Mouse (Mus musculus) WW6 (cell line): ENCODE data around the gene Gcfc2.

Experiments used
- DNase-seq: peaks from one replicate; pipeline ENCODE4 v3.0.0-alpha.2; 2013; ENCODE audit warnings: low read depth, low spot score

Gene Gcfc2

GRCm38 (mm10) chr6:81975971-81976621, 52.6 kb downstream of the Gcfc2 start:
- no peak for DNase-seq

DNA sequence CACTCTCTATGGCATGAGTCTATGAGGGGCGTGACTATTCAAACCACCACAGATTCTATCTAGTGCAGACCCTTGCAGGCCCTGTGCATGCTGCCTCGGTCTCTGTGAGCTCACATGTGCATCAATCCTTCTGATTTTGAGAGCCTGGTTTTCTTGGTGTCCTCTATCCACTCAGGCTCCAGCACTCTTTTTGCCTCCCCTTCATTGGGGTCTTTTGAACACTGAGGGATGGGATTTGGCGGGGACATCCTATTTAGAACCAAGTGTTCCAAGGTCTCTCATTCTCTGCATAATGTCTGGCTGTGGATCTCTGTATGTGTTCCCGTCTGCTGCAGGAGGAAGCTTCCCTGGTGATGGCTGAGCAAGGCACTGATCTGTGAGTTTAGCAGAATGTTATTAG, 55.8 kb downstream of the Gcfc2 start:
- no peak for DNase-seq

GRCm38 (mm10) chr6:81986171-81986570, 62.7 kb downstream of the Gcfc2 start:
- no peak for DNase-seq

DNA sequence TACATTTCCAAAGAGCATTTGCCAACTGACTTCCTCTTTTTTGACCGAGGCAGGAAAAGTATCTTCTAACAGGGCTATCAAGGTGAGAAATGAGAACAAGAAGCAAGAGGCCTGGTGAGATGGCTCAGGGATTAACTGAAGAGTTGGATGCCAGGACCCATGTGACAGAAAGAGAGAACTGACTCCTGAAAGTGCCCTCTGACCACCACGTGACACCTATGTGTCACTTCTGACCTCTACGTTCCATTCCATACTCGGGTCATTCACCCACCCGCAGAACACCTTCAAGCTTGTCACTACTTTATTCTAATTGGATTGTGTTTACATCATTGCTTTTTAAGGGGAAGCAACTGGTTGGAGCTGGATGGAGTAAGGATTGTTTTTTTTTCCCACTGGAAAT, 63.1 kb downstream of the Gcfc2 start:
- DNase-seq, result no peak

DNA sequence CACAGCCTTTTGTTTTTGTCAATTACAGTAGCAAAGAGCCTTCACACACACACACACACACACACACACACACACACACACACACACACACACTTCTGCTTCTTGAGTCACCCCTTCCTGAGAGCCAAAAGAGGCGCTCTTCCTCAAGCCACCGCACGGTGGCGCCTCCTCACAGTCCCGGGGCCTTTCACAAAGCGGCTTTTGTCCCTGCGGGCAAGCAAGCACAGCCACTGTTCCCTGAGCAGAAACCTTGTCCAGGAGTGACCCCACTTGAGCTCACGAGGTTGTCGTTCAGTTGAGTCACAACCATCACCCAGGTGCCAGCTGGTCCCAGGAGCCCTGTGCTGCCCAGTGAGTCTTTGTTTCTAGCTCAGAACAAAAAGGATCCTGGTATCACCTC, 63.5 kb downstream of the Gcfc2 start:
- no peak for DNase-seq

GRCm38 (mm10) chr6:81987580-81987979, 64.1 kb downstream of the Gcfc2 start:
- DNase-seq, result no peak

DNA sequence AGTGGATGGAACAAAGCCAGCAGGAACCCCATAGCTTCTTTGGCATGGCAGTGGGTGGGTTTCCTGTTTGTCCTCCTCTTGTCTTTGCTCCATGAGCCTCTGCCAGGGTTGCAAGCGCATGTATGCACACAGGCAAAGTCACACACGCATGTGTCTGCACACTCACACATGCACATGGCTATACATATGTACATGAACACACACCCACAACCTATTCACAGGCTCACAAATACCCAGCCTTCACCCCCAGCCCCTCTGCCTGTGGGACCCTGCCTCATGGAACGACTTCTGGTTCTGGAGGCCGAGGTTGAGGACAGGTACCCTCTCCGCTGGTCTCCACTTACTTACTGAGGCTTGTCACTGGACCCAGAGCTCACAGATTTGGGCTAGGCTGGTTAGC, 64.9 kb downstream of the Gcfc2 start:
- DNase-seq, result no peak

DNA sequence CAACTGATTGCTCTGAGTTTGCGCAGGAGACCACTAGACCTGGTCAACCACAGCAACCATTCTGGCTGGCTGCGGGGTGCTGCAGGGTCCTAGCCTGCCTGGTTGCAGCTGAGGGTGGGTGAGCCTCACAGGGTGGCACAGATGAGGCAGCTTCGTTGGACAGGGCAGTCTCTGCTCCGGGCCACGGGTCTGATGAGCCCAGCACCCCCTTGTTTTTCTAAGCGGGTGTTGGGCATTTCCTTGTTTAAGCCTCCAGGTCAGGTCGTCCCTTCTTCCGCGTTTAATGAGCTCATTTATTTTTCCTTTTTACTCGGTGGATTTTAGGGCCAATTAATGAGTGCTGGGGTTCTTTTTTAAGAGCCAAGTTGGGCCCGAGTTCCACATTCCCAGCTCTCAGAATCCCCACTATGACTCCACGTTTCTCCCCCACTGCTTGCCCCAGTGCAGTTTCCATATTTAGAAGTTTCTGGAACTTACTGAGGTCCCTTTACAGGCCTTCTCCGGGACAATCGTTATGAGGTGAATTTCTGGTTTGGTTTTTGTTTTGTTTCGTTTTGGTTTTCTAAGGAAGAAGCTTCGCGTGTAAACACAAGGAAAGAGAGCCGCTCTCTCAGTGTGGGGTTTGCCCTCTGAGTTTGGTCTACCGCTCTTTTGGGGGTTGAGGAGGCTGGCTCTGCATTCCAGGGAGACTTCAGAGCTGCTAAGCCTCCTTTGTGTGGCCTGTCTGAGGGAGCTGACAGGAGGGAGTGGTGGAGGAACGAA, 66.8 kb downstream of the Gcfc2 start:
- DNase-seq, result no peak
